Mouse (Mus musculus): ENCODE data around the gene Kcnj10. TPM values are rescaled to one million over a fixed set of nuclear protein-coding genes. Genes with fewer than 3 reads are reported as not detected.

Kcnj10 gene
- polyA plus RNA-seq, 1 experiment from 2014 or later, result 0.08 TPM

DNA sequence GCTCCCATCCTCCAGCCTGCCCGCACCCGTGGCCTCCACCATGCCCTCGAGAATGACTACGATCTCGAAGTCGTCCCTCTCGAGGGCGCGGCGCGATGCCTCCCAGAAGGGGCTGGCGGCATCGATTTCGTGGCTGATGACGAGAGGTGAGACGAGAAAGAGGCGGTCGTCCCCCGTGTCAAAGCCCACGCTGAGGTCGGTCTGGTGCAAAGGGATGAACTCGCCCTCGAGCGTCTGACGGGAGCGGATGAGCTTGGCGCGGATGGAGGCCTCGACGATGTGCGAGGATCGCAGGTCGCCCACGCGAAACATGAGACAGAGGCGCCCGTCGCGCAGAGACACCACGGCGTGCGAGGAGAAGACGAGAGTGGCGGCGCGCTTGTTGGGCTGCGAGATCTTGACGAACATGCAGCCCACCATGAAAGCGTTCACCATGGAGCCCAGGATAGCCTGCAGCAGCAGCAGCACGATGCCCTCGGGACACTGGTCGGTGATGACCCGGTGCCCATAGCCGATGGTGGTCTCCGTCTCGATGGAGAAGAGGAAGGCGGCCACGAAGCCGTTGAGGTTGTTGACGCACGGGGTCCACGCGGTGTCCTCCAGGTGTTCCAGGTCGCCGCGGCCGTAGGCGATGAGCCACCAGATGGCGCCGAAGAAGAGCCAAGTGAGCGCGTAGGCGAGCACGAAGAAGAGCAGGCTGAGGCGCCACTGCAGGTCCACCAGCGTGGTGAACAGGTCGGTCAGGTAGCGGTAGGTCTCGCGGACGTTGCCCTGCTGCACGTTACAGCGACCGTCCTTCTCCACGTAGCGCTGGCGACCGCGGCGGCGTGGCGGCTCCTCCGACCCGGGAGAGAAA is 15.1 kb upstream of the Kcnj10 start:
- Histone ChIP-seq H3K4me3 (replicated peaks) (peak overlapping the region; percentile 47), H3K9me3 (no peaks in the 10 kb centered on the region), H3K27ac (no peak overlapping the region), H3K36me3 (no peaks in the 10 kb centered on the region), H3K9ac (peak overlapping the region; percentile 58), H3K4me1 (replicated peaks) (peaks cover 7% of the 10 kb centered on the region; the same call in 1 of the 2 replicates), H3K27me3 (replicated peaks) (peaks cover 54% of the 10 kb centered on the region), H3K4me2 (replicated peaks) (peak overlapping the region; percentile 95)
- peak; percentile 76 for ATAC-seq
- WGBS, result 17% methylated on average over 94 of the region's 94 CpGs

DNA sequence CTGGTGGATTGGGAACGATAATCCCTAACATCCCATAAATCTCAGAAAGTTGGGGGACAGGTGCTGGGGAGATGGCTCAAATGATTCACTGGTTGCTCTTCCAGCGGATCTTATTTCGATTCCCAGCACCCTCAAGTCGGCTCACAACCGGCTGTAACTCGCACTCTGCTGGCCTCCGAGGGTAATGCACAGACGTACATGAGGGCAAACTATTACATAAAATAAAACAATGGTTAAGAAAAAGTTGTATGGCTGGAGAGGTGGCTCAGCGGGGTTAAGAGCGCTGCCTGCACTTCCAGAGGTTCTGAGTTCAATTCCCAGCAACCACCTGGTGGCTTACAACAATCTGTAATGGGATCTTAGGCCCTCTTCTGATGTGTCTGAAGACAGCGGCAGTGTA is 14.3 kb upstream of the Kcnj10 start:
- 58% methylated on average over 11 of the region's 11 CpGs for WGBS
- Histone ChIP-seq H3K9ac (no peak overlapping the region), H3K9me3 (no peaks in the 10 kb centered on the region), H3K27ac (no peak overlapping the region), H3K36me3 (no peaks in the 10 kb centered on the region), H3K4me3 (replicated peaks) (peak overlapping the region; percentile 47), H3K4me2 (replicated peaks) (peak overlapping the region; percentile 95), H3K27me3 (replicated peaks) (peaks cover 59% of the 10 kb centered on the region), H3K4me1 (replicated peaks) (peaks cover 7% of the 10 kb centered on the region; the same call in 1 of the 2 replicates)
- ATAC-seq, result no peak

DNA sequence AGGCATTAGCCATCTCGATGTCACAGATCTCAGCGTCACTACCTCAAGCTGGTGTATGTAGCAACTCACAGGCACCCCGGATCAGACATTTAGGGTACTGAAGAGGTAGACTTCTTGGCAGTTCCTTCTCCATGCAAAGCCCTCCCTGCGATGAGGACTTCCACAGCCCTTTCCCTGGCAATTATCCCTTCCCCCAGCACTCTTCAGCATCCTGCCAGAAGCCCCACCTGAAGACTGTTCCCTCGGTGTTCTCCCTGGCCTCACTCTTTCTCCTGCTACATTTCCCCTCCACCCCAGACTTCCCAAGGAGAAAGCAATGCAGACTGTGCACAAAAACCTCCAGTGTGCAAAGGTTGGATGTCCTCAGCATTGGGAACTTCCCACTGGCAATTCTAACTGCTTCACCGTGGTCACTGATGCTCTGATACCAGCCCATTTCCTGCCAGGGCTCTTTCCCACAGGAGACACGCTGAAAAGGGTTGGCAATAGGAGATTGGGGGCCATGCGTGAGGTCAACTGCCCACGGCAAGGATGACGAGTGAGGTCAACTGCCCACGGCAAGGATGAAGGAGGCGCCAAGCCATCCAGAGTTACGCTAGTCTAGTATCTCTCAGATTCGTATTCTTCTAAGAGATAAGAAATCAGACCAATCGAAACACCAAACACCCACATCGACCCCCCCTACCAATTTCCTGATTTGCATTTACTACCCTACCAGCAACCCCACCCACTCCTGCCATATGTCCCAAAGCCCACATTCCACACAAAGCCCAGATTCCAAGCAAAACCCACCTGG is 13.6 kb upstream of the Kcnj10 start:
- no peaks in the 10 kb centered on the region for H3K36me3 ChIP-seq
- peaks cover 59% of the 10 kb centered on the region for H3K27me3 ChIP-seq (replicated peaks)
- H3K9ac ChIP-seq, result no peak overlapping the region
- H3K9me3 ChIP-seq, result no peaks in the 10 kb centered on the region
- whole genome bisulfite sequencing, result 83% methylated on average over 16 of the region's 16 CpGs
- no peak for ATAC-seq
- no peak overlapping the region for H3K4me2 ChIP-seq (replicated peaks)
- H3K4me3 ChIP-seq (replicated peaks), result no peak overlapping the region
- peaks cover 7% of the 10 kb centered on the region; the same call in 1 of the 2 replicates for H3K4me1 ChIP-seq (replicated peaks)
- H3K27ac ChIP-seq, result no peak overlapping the region

DNA sequence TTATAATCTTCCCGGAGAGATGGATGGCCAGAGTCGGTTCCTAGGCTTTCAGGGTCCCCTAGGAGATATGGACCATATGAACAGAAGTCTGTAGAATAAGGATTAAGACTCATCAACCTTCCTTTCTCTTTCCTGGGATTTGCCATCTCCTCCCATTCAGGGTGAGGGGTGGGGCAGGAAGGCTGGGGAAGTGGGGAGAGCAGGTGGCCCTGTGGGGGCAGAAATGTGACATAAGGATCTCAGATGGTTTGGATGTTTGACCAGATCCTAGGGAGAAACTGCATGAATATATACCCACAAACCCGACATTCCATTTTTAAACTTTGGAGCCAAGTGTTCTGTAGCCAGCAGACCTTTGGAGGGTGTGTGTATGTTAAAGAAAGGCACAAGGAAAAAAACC is 13.0 kb upstream of the Kcnj10 start:
- Histone ChIP-seq H3K4me3 (replicated peaks) (no peak overlapping the region), H3K27ac (no peak overlapping the region), H3K4me1 (replicated peaks) (peaks cover 7% of the 10 kb centered on the region; the same call in 1 of the 2 replicates), H3K9me3 (no peaks in the 10 kb centered on the region), H3K4me2 (replicated peaks) (no peak overlapping the region), H3K9ac (no peak overlapping the region), H3K36me3 (no peaks in the 10 kb centered on the region), H3K27me3 (replicated peaks) (peaks cover 59% of the 10 kb centered on the region)
- no peak for ATAC-seq
- WGBS, result 83% methylated on average over 3 of the region's 3 CpGs

DNA sequence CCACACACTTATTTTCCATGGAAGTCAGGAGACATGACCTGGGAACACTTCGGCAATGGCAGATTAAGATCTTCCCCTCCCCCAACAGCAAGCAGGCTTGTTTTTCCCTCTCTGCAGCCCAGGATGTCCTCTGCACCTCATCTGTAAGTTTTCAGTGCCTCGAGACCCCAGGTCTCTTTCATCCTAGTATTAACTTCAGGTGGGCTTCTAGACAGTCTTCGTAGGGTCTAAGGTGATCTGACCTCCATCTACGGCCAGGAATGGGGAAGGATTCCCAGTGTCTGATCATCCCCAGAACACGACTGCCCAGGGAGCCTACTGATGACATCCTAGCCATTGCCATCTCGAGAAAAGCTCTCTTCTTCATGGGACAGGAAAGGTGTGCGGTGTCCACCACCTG is 12.5 kb upstream of the Kcnj10 start:
- no peak overlapping the region for H3K4me2 ChIP-seq (replicated peaks)
- H3K27me3 ChIP-seq (replicated peaks), result peaks cover 59% of the 10 kb centered on the region
- no peak overlapping the region for H3K9ac ChIP-seq
- no peak overlapping the region for H3K4me3 ChIP-seq (replicated peaks)
- ATAC-seq, result no peak
- no peaks in the 10 kb centered on the region for H3K9me3 ChIP-seq
- H3K36me3 ChIP-seq, result no peaks in the 10 kb centered on the region
- H3K4me1 ChIP-seq (replicated peaks), result peaks cover 7% of the 10 kb centered on the region; the same call in 1 of the 2 replicates
- 69% methylated on average over 7 of the region's 7 CpGs for WGBS
- H3K27ac ChIP-seq, result no peak overlapping the region

DNA sequence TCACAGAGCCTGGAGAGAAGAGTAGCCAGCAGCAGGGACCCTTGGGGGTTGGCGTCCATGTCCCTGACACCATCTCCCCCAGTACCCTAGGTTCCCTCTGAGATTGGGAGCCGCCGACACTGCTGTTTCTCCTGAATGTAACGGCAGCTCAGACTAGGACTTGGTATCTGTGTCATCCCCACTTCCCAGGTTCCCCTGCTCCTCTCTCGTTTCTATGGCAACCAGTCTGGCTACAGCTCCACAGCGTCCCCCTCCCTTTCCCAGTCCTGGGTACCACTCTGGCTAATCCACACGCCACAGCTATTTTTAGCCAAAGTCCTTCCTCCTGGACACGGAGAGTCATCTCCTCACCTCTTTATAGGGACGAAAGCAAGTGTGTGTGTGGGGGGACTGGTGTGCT is 11.9 kb upstream of the Kcnj10 start, which contains the start of gene Kcnj9:
Gene Kcnj9 (minus strand): TSS at position 188 of the 400 bp plus-strand sequence.
- Histone ChIP-seq H3K9me3 (no peaks in the 10 kb centered on the region), H3K9ac (no peak within 1 kb of the TSS), H3K4me2 (replicated peaks) (no peak within 1 kb of the TSS), H3K27ac (no peak within 1 kb of the TSS), H3K4me3 (replicated peaks) (no peak within 1 kb of the TSS), H3K36me3 (no peaks in the 10 kb centered on the region), H3K27me3 (replicated peaks) (peaks cover 65% of the 10 kb centered on the region), H3K4me1 (replicated peaks) (peaks cover 7% of the 10 kb centered on the region; the same call in 1 of the 2 replicates)
- 36% methylated on average over 9 of the region's 9 CpGs for WGBS
- no peak for ATAC-seq

DNA sequence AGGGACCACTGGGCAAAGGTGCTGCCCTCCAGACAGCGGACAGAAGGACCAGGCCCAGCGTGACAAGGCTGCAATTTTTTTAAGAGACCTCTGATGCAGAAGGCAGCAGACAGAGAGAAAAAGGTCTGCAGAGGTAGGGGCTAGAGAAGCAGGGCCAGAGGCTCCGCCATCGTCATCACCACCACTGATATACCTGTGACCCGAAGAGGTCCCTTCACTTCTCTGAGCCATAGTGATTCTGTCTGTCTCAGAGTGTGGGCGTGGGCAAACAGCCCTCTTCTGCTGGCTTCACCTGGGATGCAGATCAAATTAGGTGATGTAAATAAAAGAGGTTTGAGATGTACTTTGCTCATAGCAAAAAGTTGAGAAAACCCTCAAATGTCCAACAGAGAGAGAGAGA is 11.4 kb upstream of the Kcnj10 start:
- H3K9ac ChIP-seq, result no peak overlapping the region
- no peak overlapping the region for H3K4me3 ChIP-seq (replicated peaks)
- H3K27ac ChIP-seq, result no peak overlapping the region
- H3K27me3 ChIP-seq (replicated peaks), result peaks cover 65% of the 10 kb centered on the region
- H3K4me2 ChIP-seq (replicated peaks), result no peak overlapping the region
- no peaks in the 10 kb centered on the region for H3K9me3 ChIP-seq
- H3K36me3 ChIP-seq, result no peaks in the 10 kb centered on the region
- peaks cover 7% of the 10 kb centered on the region; the same call in 1 of the 2 replicates for H3K4me1 ChIP-seq (replicated peaks)
- 70% methylated on average over 6 of the region's 6 CpGs for WGBS
- ATAC-seq, result no peak

DNA sequence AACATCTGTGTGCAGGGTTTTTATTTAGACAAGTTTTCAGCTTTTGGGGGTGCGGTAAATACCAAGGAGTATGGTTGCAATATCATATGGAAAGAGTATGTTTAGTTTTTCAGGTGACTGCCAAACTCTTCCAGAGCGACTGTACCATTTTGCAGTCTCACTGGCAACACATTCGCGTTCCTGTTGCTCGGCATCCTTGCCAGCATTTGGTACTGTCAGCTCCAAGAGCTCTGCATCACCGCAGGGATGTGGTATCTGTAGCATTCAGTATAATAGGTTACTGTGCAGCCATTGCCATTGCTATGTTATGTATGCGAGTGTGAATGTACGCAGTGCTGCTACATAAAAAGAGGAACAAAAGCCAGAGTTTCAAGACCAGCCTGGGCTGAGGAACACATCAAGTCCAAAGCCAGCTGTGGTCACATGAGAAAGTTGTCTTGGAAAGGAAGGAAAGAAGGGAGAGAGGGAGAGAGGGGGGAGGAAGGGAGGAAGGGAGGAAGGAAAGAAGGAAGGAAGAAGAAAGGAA is 9.5 kb upstream of the Kcnj10 start:
- no peaks in the 10 kb centered on the region for H3K9me3 ChIP-seq
- H3K4me1 ChIP-seq (replicated peaks), result peaks cover under 1% of the 10 kb centered on the region; the same call in 1 of the 2 replicates
- peaks cover 50% of the 10 kb centered on the region for H3K27me3 ChIP-seq (replicated peaks)
- H3K9ac ChIP-seq, result no peak overlapping the region
- no peak overlapping the region for H3K4me2 ChIP-seq (replicated peaks)
- H3K4me3 ChIP-seq (replicated peaks), result no peak overlapping the region
- H3K36me3 ChIP-seq, result no peaks in the 10 kb centered on the region
- WGBS, result 78% methylated on average over 8 of the region's 8 CpGs
- ATAC-seq, result no peak
- H3K27ac ChIP-seq, result no peak overlapping the region

DNA sequence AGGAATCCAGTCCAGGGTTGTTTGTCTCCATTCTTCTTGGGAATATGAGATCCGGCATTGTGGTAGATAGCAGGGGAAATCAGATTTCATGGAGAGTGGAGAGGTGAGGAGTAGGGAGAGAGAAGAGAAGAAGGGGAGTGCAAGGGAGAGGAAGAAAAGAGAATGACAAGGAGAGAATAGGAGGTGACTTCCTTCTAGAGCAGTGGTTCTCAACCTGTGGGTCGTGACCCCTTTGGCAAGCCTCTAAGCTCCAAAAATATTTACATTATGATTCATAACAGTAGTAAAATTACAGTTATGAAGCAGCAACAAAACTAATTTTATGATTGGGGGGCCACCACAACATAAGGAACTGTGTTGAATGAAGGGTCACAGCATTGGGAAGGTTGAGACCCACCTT is 8.1 kb upstream of the Kcnj10 start:
- H3K27ac ChIP-seq, result no peak overlapping the region
- H3K9ac ChIP-seq, result no peak overlapping the region
- no peaks in the 10 kb centered on the region for H3K9me3 ChIP-seq
- H3K4me1 ChIP-seq (replicated peaks), result no peaks in the 10 kb centered on the region
- ATAC-seq, result no peak
- H3K27me3 ChIP-seq (replicated peaks), result peaks cover 36% of the 10 kb centered on the region
- H3K4me2 ChIP-seq (replicated peaks), result no peak overlapping the region
- WGBS, result 80% methylated on average over 2 of the region's 2 CpGs
- H3K4me3 ChIP-seq (replicated peaks), result no peak overlapping the region
- H3K36me3 ChIP-seq, result no peaks in the 10 kb centered on the region

DNA sequence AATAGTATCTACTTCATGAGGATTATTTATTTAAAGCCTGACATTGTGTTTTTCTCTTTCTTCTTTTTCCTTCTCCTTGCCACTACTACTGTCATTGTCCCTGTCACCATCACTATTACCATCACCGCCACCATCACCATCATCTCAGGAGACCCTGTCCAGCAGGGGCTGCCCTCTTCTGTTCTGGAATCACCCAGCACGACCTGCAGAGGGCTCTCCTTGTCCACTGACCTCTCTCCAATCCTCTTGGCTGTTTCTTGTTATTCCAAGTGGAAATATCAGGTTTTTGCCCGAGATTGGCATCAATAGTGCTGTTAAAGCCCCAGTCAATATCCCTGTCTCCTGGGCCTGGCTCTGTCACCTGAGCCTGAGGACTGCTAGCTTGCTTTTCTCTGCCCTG is 7.5 kb upstream of the Kcnj10 start:
- Histone ChIP-seq H3K9me3 (no peaks in the 10 kb centered on the region), H3K9ac (no peak overlapping the region), H3K36me3 (no peaks in the 10 kb centered on the region), H3K4me2 (replicated peaks) (no peak overlapping the region), H3K27me3 (replicated peaks) (peaks cover 30% of the 10 kb centered on the region), H3K4me3 (replicated peaks) (no peak overlapping the region), H3K27ac (no peak overlapping the region), H3K4me1 (replicated peaks) (no peaks in the 10 kb centered on the region)
- ATAC-seq, result no peak
- WGBS, result 16% methylated on average over 3 of the region's 3 CpGs

DNA sequence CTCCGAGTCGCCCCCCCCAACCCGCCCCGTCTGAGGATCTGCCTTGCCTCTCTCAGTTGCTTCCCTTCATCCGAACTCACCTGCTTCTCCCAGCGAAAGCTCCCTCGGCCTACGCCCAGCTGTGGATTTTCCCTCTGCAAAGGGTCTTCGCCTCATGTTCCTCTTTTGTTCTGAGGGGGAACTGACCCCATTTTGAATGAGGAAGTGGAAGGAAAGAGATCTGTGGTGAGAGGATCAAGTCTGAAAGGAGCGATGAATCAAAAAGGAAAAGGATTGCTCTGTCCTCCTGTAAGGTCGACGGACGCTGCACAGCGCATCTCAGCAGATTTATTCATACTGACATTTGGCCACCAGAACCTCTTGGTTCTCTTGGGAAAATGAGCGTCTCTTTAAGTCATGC is 5.2 kb upstream of the Kcnj10 start:
- Histone ChIP-seq H3K27me3 (replicated peaks) (peaks cover 22% of the 10 kb centered on the region), H3K4me1 (replicated peaks) (peaks cover 5% of the 10 kb centered on the region; the same call in 1 of the 2 replicates), H3K36me3 (no peaks in the 10 kb centered on the region), H3K27ac (no peak overlapping the region), H3K9me3 (no peaks in the 10 kb centered on the region), H3K4me2 (replicated peaks) (no peak overlapping the region), H3K4me3 (replicated peaks) (no peak overlapping the region), H3K9ac (no peak overlapping the region)
- WGBS, result 71% methylated on average over 15 of the region's 15 CpGs
- ATAC-seq, result no peak

Data from intestine, embryonic 15.5 days (tissue).